Mouse (Mus musculus): Measurements from ENCODE around the gene Pitpnc1. TPM values are rescaled to one million over a fixed set of nuclear protein-coding genes. Genes with fewer than 3 reads are reported as not detected.

The Pitpnc1 gene
- polyA plus RNA-seq, 1 experiment from 2014 or later, result 19.6 TPM

DNA sequence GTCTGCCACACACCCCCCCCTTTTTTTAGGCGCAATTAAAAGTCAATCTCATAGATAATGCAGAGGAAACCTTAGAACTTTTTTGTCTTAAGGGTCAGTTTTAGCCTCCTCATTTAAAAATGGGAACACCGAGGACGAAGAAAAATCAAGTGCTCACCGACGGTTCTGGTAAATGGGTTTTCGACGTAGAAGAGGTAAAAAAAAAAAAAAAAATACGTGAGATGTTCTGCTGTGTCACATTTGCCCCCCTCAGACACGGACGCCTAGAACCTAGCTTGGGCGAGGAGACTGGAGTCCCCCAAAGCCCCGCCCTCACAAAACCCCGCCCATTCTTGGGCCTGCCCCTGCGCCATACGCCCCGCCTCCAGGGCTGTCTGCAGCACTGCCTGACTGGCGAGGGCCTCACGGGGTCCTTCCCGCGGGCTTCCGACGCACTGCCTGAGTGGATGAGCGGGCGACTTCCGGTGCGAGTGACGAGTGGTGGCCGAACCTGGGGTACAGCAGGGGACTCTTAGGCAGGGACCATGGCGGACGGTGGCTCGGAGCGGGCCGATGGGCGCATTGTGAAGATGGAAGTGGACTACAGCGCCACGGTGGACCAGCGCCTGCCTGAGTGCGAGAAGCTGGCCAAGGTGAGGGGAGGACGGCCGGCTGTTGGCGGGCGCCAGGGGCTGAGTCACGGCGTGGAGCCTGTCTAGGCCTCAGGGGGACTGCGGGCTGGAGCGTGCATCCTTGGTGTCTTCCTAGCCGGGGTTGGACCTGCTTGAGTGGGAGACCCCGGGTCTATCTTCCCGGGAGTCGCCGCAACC is 8.8 kb upstream of the Pitpnc1 start, which contains the start of gene Psmd12:
Gene Psmd12, plus strand, starts transcription at position 432 of the 809 bp plus-strand sequence.
- peak within 1 kb of the TSS; percentile 85 for H3K4me3 ChIP-seq (replicated peaks; ENCODE audit: low read depth, low read length)
- no peaks in the 10 kb centered on the region for H3K36me3 ChIP-seq (ENCODE audit: insufficient read depth, low read length)
- no peaks in the 10 kb centered on the region for H3K9me3 ChIP-seq (replicated peaks; ENCODE audit: low read length)
- WGBS, result under 1% methylated on average over 51 of the region's 51 CpGs
- H3K9ac ChIP-seq (ENCODE audit: low read depth, low read length), result peak within 1 kb of the TSS; percentile 89
- H3K27me3 ChIP-seq (ENCODE audit: insufficient read depth, low read length), result no peaks in the 10 kb centered on the region
- H3K27ac ChIP-seq, result peak within 1 kb of the TSS; percentile 84
- H3K4me1 ChIP-seq (replicated peaks; ENCODE audit: insufficient read depth, low read length), result peaks cover 8% of the 10 kb centered on the region
- TF ChIP-seq CTCF (IDR thresholded peaks at IDR 0.05; ENCODE audit: low read depth), result peak; percentile 29; the same call in 1 of the 2 replicates
- DNase-seq (ENCODE audit: low spot score), result peak; percentile 95
- peak within 1 kb of the TSS; percentile 70 for H3K4me2 ChIP-seq (ENCODE audit: low read length)
- ATAC-seq (replicated peaks; ENCODE audit: low FRiP score, low read depth), result peak; percentile 98

DNA sequence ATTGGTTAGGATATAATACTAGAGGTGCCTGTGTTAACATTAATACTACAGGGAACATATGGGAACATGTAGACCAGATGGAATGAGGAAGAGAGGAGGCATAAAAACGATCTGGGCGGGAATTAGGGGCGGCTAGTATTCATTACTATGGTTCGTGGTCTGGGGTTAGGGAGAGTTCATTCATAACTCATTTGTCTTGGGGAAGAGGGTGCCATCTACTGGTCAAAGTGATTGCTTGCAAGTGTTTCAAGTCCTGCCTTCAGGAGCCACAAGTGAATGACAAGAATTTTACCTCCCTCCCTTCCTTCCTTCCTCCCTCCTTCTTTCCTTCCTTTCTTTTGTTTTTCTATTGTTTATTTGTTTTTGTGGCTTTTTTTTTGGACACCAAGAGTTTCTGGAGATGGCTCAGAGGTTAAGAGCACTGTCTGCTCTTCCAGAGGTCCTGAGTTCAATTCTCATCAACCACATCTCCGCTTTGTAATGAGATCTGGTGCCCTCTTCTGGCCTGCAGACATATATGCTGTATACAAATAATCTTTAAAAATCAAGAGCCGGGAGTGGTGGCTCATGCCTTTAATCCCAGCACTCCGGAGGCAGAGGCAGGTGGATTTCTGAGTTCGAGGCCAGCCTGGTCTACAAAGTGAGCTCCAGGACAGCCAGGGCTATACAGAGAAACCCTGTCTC is 2.8 kb upstream of the Pitpnc1 start:
- H3K4me1 ChIP-seq (replicated peaks; ENCODE audit: insufficient read depth, low read length), result no peaks in the 10 kb centered on the region; the same call in 1 of the 2 replicates
- H3K9me3 ChIP-seq (replicated peaks; ENCODE audit: low read length), result no peaks in the 10 kb centered on the region
- peak; percentile 97 for DNase-seq (ENCODE audit: low spot score)
- no peak overlapping the region for H3K27ac ChIP-seq
- no peak overlapping the region for H3K9ac ChIP-seq (ENCODE audit: low read depth, low read length)
- H3K27me3 ChIP-seq (ENCODE audit: insufficient read depth, low read length), result no peaks in the 10 kb centered on the region
- no peaks in the 10 kb centered on the region for H3K36me3 ChIP-seq (ENCODE audit: insufficient read depth, low read length)
- no peak overlapping the region for H3K4me3 ChIP-seq (replicated peaks; ENCODE audit: low read depth, low read length)
- no peak; the same call in 1 of the 2 replicates for ATAC-seq (replicated peaks; ENCODE audit: low FRiP score, low read depth)
- WGBS, result 21% methylated on average over 8 of the region's 8 CpGs
- TF ChIP-seq CTCF (IDR thresholded peaks at IDR 0.05; ENCODE audit: low read depth), result peak; percentile 95
- H3K4me2 ChIP-seq (ENCODE audit: low read length), result no peak overlapping the region

DNA sequence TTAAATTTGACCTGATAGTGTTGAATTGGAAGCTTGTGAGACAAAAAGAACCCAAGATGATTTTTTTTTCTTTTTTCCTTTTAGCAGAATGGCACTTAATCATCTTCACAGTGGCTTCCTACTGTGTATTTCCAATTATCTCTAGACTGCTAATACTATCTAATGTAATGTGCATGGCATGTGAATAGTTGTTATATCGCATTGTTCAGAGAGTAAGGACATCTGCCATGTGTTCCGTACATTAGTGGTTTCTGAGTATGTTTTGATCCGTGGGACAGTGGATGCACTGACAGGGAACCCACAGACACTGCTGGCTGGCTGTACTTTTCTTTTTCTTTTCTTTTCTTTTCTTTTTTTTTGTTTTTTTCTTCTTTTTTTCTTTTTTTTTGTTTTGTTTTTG is 1.8 kb upstream of the Pitpnc1 start:
- Histone ChIP-seq H3K9me3 (replicated peaks; ENCODE audit: low read length) (no peaks in the 10 kb centered on the region), H3K36me3 (ENCODE audit: insufficient read depth, low read length) (no peaks in the 10 kb centered on the region), H3K4me3 (replicated peaks; ENCODE audit: low read depth, low read length) (no peak overlapping the region), H3K4me2 (ENCODE audit: low read length) (no peak overlapping the region), H3K27ac (no peak overlapping the region), H3K27me3 (ENCODE audit: insufficient read depth, low read length) (no peaks in the 10 kb centered on the region), H3K9ac (ENCODE audit: low read depth, low read length) (no peak overlapping the region), H3K4me1 (replicated peaks; ENCODE audit: insufficient read depth, low read length) (no peaks in the 10 kb centered on the region; the same call in 1 of the 2 replicates)
- no peak for TF ChIP-seq CTCF (IDR thresholded peaks at IDR 0.05; ENCODE audit: low read depth)
- 95% methylated on average over 3 of the region's 3 CpGs for WGBS
- no peak for ATAC-seq (replicated peaks; ENCODE audit: low FRiP score, low read depth)
- DNase-seq (ENCODE audit: low spot score), result no peak

DNA sequence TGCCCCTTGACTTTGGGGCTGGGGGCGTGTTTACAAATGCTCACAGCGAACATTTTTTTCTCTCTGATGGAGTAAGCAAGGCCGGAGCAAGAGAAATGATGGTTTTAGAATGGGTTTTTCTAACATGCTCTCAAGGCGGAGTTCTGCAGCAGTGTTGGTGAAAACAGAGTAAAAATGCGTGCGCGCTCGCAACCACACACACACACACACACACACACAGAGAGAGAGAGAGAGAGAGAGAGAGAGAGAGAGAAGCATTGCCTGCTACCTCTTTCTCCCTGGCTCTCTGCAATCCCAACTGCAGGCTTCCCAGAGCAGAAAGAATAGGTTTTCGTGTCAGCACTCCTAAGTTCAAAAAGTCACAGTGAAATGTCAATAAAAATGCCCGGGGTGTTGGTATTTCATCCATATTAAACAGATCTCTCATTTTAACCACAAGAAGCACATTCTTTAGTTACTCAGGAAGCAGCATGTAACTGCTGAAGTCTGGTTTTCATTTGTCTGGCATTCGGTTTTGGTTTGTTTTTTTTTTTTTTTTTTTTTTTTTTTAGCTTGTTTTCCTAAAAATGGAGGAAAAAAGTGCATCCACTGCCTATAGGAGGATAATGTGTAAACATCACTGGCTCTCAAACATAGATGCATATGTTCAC is 697 bp upstream of the Pitpnc1 start:
- Histone ChIP-seq H3K27ac (peak overlapping the region; percentile 91), H3K9me3 (replicated peaks; ENCODE audit: low read length) (no peaks in the 10 kb centered on the region), H3K27me3 (ENCODE audit: insufficient read depth, low read length) (no peaks in the 10 kb centered on the region), H3K4me2 (ENCODE audit: low read length) (peak overlapping the region; percentile 98), H3K9ac (ENCODE audit: low read depth, low read length) (peak overlapping the region; percentile 39; the same call in 1 of the 2 replicates), H3K36me3 (ENCODE audit: insufficient read depth, low read length) (no peaks in the 10 kb centered on the region), H3K4me1 (replicated peaks; ENCODE audit: insufficient read depth, low read length) (no peaks in the 10 kb centered on the region; the same call in 1 of the 2 replicates), H3K4me3 (replicated peaks; ENCODE audit: low read depth, low read length) (peak overlapping the region; percentile 89)
- DNase-seq (ENCODE audit: low spot score), result peak; percentile 40
- TF ChIP-seq CTCF (IDR thresholded peaks at IDR 0.05; ENCODE audit: low read depth), result no peak
- ATAC-seq (replicated peaks; ENCODE audit: low FRiP score, low read depth), result no peak
- WGBS, result 9% methylated on average over 11 of the region's 11 CpGs

DNA sequence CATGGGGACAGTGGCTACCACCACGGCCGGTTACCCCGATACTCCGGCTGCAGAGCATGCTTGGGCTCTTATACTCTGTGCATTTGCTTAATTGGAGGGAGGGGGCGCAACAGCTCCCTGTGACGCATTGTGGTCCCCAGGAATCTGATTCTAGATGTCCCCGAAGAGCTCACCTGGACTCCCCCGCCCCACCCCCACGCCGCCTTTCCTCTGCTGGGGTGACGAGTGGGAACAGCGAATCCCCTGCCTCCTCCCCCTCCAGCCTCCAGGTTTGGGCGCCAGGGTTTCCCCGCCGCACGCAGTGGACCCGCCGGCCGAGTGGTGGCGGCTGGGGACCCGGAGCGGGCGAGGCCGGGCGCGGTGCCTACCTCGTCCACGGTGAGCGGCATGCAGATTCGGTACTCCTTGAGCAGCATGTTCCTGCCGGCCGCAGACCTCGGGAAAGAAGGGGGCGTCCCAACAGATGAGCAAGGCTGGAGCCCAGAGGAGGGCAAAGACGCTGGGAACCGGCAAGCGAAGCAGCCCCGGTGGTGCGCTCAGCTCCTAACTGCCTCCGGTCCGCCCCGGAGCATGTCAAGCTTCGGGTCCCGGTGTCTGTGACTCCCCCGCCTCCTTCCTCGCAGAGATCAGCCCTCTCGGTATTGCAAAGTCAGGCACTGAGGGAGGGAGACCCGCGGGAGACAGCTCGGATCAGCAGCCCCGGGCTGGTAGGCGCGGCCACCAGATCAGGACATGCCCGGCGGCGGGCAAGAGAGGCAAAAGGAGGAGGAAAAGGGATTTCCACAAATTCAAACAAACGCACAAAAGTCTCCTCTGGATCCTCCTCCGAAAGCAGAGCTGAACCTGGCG is 752 bp downstream of the Pitpnc1 start:
- no peaks in the 10 kb centered on the region for H3K36me3 ChIP-seq (ENCODE audit: insufficient read depth, low read length)
- peak overlapping the region; percentile 89 for H3K4me3 ChIP-seq (replicated peaks; ENCODE audit: low read depth, low read length)
- no peak for TF ChIP-seq CTCF (IDR thresholded peaks at IDR 0.05; ENCODE audit: low read depth)
- H3K4me2 ChIP-seq (ENCODE audit: low read length), result peak overlapping the region; percentile 98
- under 1% methylated on average over 57 of the region's 59 CpGs for WGBS
- no peaks in the 10 kb centered on the region; the same call in 1 of the 2 replicates for H3K4me1 ChIP-seq (replicated peaks; ENCODE audit: insufficient read depth, low read length)
- H3K9me3 ChIP-seq (replicated peaks; ENCODE audit: low read length), result no peaks in the 10 kb centered on the region
- H3K9ac ChIP-seq (ENCODE audit: low read depth, low read length), result peak overlapping the region; percentile 87
- no peaks in the 10 kb centered on the region for H3K27me3 ChIP-seq (ENCODE audit: insufficient read depth, low read length)
- ATAC-seq (replicated peaks; ENCODE audit: low FRiP score, low read depth) (peak; percentile 53), DNase-seq (ENCODE audit: low spot score) (peak; percentile 60)
- H3K27ac ChIP-seq, result peak overlapping the region; percentile 91
